Mouse (Mus musculus): ENCODE results near the gene Ephx1. TPM values are rescaled to one million over a fixed set of nuclear protein-coding genes. Genes with fewer than 3 reads are reported as not detected.
"Not testable (repeated sequence)": the region's sequence is repeated elsewhere in the genome, so short reads cannot be mapped to it uniquely, and the experiment has no call there.

Ephx1 gene
- polyA plus RNA-seq, 1 experiment from 2014 or later = 20.2 TPM

DNA sequence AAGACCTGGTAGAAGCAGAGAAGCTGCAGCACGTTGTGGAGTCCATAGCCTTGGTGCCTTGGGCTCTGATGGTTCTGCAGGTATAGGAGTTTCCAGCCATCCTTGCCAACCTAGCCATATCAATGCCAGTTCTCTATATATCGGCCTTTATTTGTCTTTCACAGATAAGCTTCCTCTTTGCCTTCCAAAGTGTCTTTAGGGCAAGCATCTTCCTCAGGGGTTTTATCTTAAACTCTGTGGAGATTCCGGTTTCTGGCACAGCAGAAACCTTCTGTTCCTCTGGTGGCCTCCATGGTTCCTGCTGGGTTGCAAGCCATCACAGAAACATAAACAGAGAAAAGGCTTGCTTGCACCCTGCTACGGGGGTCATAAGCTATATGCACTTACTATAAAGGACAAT, 32.2 kb upstream of the Ephx1 start:
- WGBS = 88% methylated on average over 4 of the region's 4 CpGs
- Histone ChIP-seq H3K4me2 (ENCODE audit: low read length) (no peak overlapping the region), H3K36me3 (ENCODE audit: insufficient read depth, low read length) (no peaks in the 10 kb centered on the region), H3K9ac (ENCODE audit: low read depth, low read length) (no peak overlapping the region), H3K27ac (no peak overlapping the region), H3K9me3 (replicated peaks; ENCODE audit: low read length) (no peaks in the 10 kb centered on the region), H3K4me3 (replicated peaks; ENCODE audit: low read depth, low read length) (no peak overlapping the region), H3K4me1 (replicated peaks; ENCODE audit: insufficient read depth, low read length) (no peaks in the 10 kb centered on the region), H3K27me3 (ENCODE audit: insufficient read depth, low read length) (no peaks in the 10 kb centered on the region)
- no peak for TF ChIP-seq CTCF (IDR thresholded peaks at IDR 0.05; ENCODE audit: low read depth)
- no peak for ATAC-seq (replicated peaks; ENCODE audit: low FRiP score, low read depth)
- no peak for DNase-seq (ENCODE audit: low spot score)

DNA sequence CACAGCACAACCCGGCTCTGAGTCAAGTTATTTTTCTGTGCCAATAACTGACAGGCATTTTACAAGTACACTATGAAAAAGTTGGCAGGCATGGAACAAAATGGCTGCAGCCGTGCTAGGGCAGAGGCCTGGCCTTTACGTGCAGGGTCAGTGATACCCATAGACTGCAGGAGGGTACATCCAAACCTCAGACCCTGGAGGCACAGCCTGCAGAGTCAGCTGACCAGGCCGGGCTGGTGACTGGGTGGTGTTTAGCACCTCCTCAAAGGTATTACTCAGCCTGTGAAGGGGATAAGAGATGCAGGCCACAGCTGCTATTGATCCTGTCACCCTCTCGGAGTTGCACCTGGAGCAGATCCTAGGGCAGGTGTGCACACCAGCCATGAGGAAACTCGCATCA, 30.2 kb upstream of the Ephx1 start, which contains the start of gene 9130409I23Rik:
TSS of gene 9130409I23Rik (plus strand) at position 301 of the 400 bp plus-strand sequence.
- no peak for ATAC-seq (replicated peaks; ENCODE audit: low FRiP score, low read depth)
- no peak within 1 kb of the TSS for H3K27ac ChIP-seq
- no peak within 1 kb of the TSS for H3K4me2 ChIP-seq (ENCODE audit: low read length)
- no peaks in the 10 kb centered on the region for H3K36me3 ChIP-seq (ENCODE audit: insufficient read depth, low read length)
- 82% methylated on average over 6 of the region's 6 CpGs for WGBS
- H3K4me3 ChIP-seq (replicated peaks; ENCODE audit: low read depth, low read length) = no peak within 1 kb of the TSS
- no peak within 1 kb of the TSS for H3K9ac ChIP-seq (ENCODE audit: low read depth, low read length)
- H3K27me3 ChIP-seq (ENCODE audit: insufficient read depth, low read length) = no peaks in the 10 kb centered on the region
- no peak for DNase-seq (ENCODE audit: low spot score)
- no peaks in the 10 kb centered on the region for H3K9me3 ChIP-seq (replicated peaks; ENCODE audit: low read length)
- no peak for TF ChIP-seq CTCF (IDR thresholded peaks at IDR 0.05; ENCODE audit: low read depth)
- no peaks in the 10 kb centered on the region for H3K4me1 ChIP-seq (replicated peaks; ENCODE audit: insufficient read depth, low read length)

DNA sequence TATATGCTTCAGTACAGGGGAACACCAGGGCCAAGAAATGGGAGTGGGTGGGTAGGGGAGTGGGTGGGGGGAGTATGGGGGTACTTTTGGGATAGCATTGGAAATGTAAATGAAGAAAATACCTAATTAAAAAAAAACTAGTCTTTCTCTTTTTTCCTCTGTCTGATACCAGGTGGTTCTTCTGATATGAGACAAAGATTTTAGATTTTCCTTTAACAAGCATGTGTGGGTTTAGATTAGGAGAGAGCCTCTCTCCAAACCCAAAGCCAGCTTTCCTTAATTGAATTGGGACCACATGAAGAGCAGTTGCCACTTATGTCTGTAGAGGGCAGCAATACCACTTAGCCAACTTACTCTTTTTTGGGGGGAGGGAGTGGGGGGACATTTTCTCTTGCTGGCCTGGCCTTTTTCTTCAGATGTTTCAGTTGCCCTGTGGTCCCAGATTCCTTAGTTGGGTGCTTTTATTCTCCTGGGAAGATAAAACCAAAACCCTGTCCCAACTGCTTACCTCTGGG, 28.7 kb upstream of the Ephx1 start:
- Histone ChIP-seq H3K4me2 (ENCODE audit: low read length) (no peak overlapping the region), H3K4me3 (replicated peaks; ENCODE audit: low read depth, low read length) (no peak overlapping the region), H3K9ac (ENCODE audit: low read depth, low read length) (no peak overlapping the region), H3K27me3 (ENCODE audit: insufficient read depth, low read length) (no peaks in the 10 kb centered on the region), H3K36me3 (ENCODE audit: insufficient read depth, low read length) (no peaks in the 10 kb centered on the region), H3K27ac (no peak overlapping the region), H3K9me3 (replicated peaks; ENCODE audit: low read length) (no peaks in the 10 kb centered on the region), H3K4me1 (replicated peaks; ENCODE audit: insufficient read depth, low read length) (no peaks in the 10 kb centered on the region)
- ATAC-seq (replicated peaks; ENCODE audit: low FRiP score, low read depth) (no peak), DNase-seq (ENCODE audit: low spot score) (no peak)
- TF ChIP-seq CTCF (IDR thresholded peaks at IDR 0.05; ENCODE audit: low read depth) = peak; percentile 55

DNA sequence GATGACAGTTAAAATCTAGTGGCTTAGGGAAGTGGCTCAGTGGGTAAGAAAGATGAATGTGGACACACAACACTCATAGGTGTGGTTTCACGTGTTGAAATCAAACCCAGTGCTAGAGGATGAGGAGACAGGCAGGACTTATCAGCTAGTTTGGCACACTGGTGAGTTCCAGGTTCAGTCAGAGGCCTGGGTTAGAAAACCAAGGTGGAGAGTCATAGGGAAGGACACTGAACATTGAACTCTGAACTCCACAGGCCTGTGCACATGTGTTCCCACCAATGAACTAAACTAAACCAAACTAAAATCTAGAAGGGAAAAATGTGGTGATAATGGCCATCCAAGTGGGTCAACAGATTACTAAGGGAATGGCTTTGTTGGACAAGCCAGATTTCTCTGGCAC, 26.8 kb upstream of the Ephx1 start:
- no peak overlapping the region for H3K9ac ChIP-seq (ENCODE audit: low read depth, low read length)
- DNase-seq (ENCODE audit: low spot score) (no peak), ATAC-seq (replicated peaks; ENCODE audit: low FRiP score, low read depth) (no peak)
- H3K9me3 ChIP-seq (replicated peaks; ENCODE audit: low read length) = no peaks in the 10 kb centered on the region
- H3K4me2 ChIP-seq (ENCODE audit: low read length) = no peak overlapping the region
- no peak for TF ChIP-seq CTCF (IDR thresholded peaks at IDR 0.05; ENCODE audit: low read depth)
- no peaks in the 10 kb centered on the region for H3K4me1 ChIP-seq (replicated peaks; ENCODE audit: insufficient read depth, low read length)
- no peak overlapping the region for H3K4me3 ChIP-seq (replicated peaks; ENCODE audit: low read depth, low read length)
- H3K36me3 ChIP-seq (ENCODE audit: insufficient read depth, low read length) = no peaks in the 10 kb centered on the region
- WGBS = 53% methylated on average over 1 of the region's 1 CpGs
- H3K27ac ChIP-seq = no peak overlapping the region
- H3K27me3 ChIP-seq (ENCODE audit: insufficient read depth, low read length) = no peaks in the 10 kb centered on the region

DNA sequence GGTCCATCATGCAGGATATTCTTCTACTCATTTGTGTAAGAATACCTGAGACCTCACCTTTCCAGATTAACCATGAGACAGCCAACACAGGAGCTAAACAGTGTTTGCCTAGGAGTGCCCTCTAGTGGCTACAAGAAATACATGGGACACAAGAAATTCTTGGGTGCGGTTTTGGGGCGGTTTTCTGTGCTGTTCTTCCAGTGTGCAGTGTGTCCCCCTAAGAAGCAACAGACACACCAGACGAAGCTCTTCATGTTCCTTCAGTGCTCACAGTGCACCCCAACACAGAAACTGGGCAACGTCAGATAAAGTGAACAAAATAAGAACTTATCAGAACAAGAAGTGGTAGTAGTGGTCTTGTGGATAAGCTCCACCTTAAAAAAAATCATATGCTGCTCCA, 18.9 kb upstream of the Ephx1 start:
- Histone ChIP-seq H3K27ac (no peak overlapping the region), H3K4me1 (replicated peaks; ENCODE audit: insufficient read depth, low read length) (no peaks in the 10 kb centered on the region)
- WGBS = 6% methylated on average over 4 of the region's 4 CpGs

DNA sequence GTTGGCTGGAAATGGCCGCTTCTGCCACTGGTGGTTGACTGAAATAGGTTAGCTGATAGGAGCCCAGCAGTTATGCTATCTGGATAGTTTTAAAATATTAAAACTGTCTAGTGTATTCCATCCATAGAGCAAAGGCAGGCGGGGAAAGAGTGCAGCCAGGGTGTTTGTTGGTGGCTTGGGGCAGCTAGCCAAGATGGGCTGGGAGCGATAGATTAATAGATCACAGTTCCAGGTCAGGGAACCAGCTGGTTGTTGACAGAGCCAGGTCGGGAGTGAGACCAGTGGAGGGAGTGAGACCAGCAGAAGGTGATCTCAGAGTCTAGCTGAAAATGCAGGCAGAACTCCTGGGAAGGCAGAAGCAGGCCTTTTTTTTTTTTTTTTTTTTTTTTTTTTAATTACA, 16.9 kb upstream of the Ephx1 start:
- no peaks in the 10 kb centered on the region for H3K9me3 ChIP-seq (replicated peaks; ENCODE audit: low read length)
- 42% methylated on average over 4 of the region's 4 CpGs for WGBS
- no peaks in the 10 kb centered on the region for H3K4me1 ChIP-seq (replicated peaks; ENCODE audit: insufficient read depth, low read length)
- H3K36me3 ChIP-seq (ENCODE audit: insufficient read depth, low read length) = no peaks in the 10 kb centered on the region
- no peak for ATAC-seq (replicated peaks; ENCODE audit: low FRiP score, low read depth)
- no peak overlapping the region for H3K4me3 ChIP-seq (replicated peaks; ENCODE audit: low read depth, low read length)
- DNase-seq (ENCODE audit: low spot score) = no peak
- H3K27me3 ChIP-seq (ENCODE audit: insufficient read depth, low read length) = no peaks in the 10 kb centered on the region
- H3K27ac ChIP-seq = no peak overlapping the region
- no peak for TF ChIP-seq CTCF (IDR thresholded peaks at IDR 0.05; ENCODE audit: low read depth)
- H3K4me2 ChIP-seq (ENCODE audit: low read length) = no peak overlapping the region
- no peak overlapping the region for H3K9ac ChIP-seq (ENCODE audit: low read depth, low read length)

More for the DNA sequence above, 18.9 kb upstream of the Ephx1 start:
- no peak overlapping the region for H3K4me3 ChIP-seq (replicated peaks; ENCODE audit: low read depth, low read length)
- H3K9me3 ChIP-seq (replicated peaks; ENCODE audit: low read length) = no peaks in the 10 kb centered on the region
- no peaks in the 10 kb centered on the region for H3K36me3 ChIP-seq (ENCODE audit: insufficient read depth, low read length)
- peak; percentile 74 for DNase-seq (ENCODE audit: low spot score)
- no peak for ATAC-seq (replicated peaks; ENCODE audit: low FRiP score, low read depth)
- no peak overlapping the region for H3K9ac ChIP-seq (ENCODE audit: low read depth, low read length)
- peak; percentile 91 for TF ChIP-seq CTCF (IDR thresholded peaks at IDR 0.05; ENCODE audit: low read depth)
- H3K4me2 ChIP-seq (ENCODE audit: low read length) = no peak overlapping the region
- no peaks in the 10 kb centered on the region for H3K27me3 ChIP-seq (ENCODE audit: insufficient read depth, low read length)

DNA sequence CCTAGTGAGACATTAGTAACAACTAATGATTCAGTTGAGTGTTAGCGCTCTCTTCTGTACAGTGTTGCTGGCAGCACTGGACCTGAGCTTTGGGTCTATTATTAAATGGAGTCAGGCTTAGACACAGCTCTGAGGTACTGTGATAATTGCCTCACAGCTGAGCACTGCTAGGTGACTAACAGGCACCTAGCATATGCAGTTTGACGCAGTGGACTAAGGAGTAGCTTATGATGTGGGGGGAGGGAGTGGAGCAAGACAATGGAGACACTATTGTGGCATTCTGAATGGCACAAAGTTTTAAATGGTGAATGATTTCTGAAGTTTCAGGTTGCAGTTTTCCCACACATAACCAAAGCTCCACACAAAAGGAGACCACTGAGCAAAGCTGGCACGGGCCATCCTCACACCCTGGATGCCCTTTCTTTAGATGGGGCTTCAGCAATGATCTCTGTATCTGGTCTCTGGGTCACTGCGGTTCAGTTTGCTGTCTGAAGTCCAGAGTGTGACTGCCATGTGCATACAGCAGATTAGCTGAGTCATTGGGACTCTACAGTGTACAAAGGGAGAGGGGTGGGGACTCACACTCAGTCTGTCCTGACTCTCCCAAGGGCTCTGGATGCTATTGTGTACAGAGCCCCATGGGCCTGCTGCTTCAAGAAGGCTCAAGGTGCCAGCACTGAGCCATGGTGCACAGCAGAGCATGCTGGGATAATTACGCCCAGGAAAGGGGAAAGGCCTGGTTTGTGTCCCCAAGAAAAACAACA, 14.5 kb upstream of the Ephx1 start:
- 91% methylated on average over 5 of the region's 5 CpGs for WGBS
- ATAC-seq (replicated peaks; ENCODE audit: low FRiP score, low read depth) = peak; percentile 66

More for the DNA sequence above, 14.5 kb upstream of the Ephx1 start:
- H3K4me3 ChIP-seq (replicated peaks; ENCODE audit: low read depth, low read length); H3K36me3 ChIP-seq (ENCODE audit: insufficient read depth, low read length); H3K4me1 ChIP-seq (replicated peaks; ENCODE audit: insufficient read depth, low read length); H3K9me3 ChIP-seq (replicated peaks; ENCODE audit: low read length); H3K9ac ChIP-seq (ENCODE audit: low read depth, low read length); H3K27ac ChIP-seq; H3K27me3 ChIP-seq (ENCODE audit: insufficient read depth, low read length); H3K4me2 ChIP-seq (ENCODE audit: low read length); DNase-seq (ENCODE audit: low spot score): not testable (repeated sequence)

Measured in kidney, postnatal 0 days (tissue).